Mouse (Mus musculus) hindbrain, embryonic 14.5 days (tissue): ENCODE data around the gene Tor3a. TPM values are rescaled to one million over a fixed set of nuclear protein-coding genes. Genes with fewer than 3 reads are reported as not detected.

ENCODE experiments used
- ATAC-seq: fragments of 200-750 bp; cut with Nextera tagmentation; 2 replicates; pipeline ENCODE4 v1.8.0; 2017; ENCODE audit warnings: moderate number of reproducible peaks, mild to moderate bottlenecking, moderate TSS enrichment, moderate library complexity; ENCODE audit not compliant: low FRiP score
- DNase-seq: peaks from one replicate; pipeline ENCODE4 v3.0.0-alpha.2; 2015; ENCODE audit warnings: low spot score
- H3K27ac ChIP-seq: fragments of 300-500 bp; sonication (generic); 2 replicates; pipeline ENCODE4 v1.5.1; 2014; ENCODE audit warnings: mild to moderate bottlenecking, moderate library complexity
- H3K27me3 ChIP-seq: fragments of 300-500 bp; sonication (generic); 2 replicates; pipeline ENCODE4 v1.6.1; 2014; ENCODE audit warnings: mild to moderate bottlenecking, low read length, mixed read lengths; ENCODE audit not compliant: control insufficient read depth, insufficient read depth
- H3K36me3 ChIP-seq: fragments of 300-500 bp; sonication (generic); replicated peaks from 2 replicates; pipeline ENCODE4 v1.6.1; 2014; ENCODE audit not compliant: control insufficient read depth, insufficient read depth
- H3K4me1 ChIP-seq: fragments of 300-500 bp; sonication (generic); replicated peaks from 2 replicates; pipeline ENCODE4 v1.6.1; 2014; ENCODE audit warnings: antibody characterized with exemption, low read length, mixed read lengths; ENCODE audit not compliant: control insufficient read depth, insufficient read depth
- H3K4me2 ChIP-seq: fragments of 300-500 bp; sonication (generic); replicated peaks from 2 replicates; pipeline ENCODE4 v1.6.1; 2014; ENCODE audit warnings: mild to moderate bottlenecking, moderate library complexity
- H3K4me3 ChIP-seq: fragments of 300-500 bp; sonication (generic); replicated peaks from 2 replicates; pipeline ENCODE4 v1.5.1; 2014; ENCODE audit warnings: mild to moderate bottlenecking, low read length
- H3K9ac ChIP-seq: fragments of 300-500 bp; sonication (generic); 2 replicates; pipeline ENCODE4 v1.6.1; 2014
- H3K9me3 ChIP-seq: fragments of 300-500 bp; sonication (generic); 2 replicates; pipeline ENCODE4 v1.6.1; 2016; ENCODE audit warnings: low read length; ENCODE audit not compliant: control insufficient read depth
- WGBS: fragments of 180-500 bp; shearing (Covaris S2); extraction: QIAGEN DNeasy Blood & Tissue Kit; methylation state at CpG from one replicate; pipeline ENCODE4 v1.1.7; 2014; 5-methylcytosine and 5-hydroxymethylcytosine counted together
- polyA plus RNA-seq: library from polyadenylated mRNA; unstranded; fragments of >200 nt; fragmentation: Nextera tagmentation; extraction: Ambion mirVana; gene quantifications from 2 replicates; pipeline ENCODE4 v1.2.1, GENCODE M21; 2014

The Tor3a gene
- polyA plus RNA-seq, 1 experiment from 2014 or later: 4.5 TPM

- Histone ChIP-seq H3K36me3 (peaks cover 22% of the 10 kb centered on the region), H3K9me3 (no peaks in the 10 kb centered on the region), H3K4me1 (no peaks in the 10 kb centered on the region; the same call in 1 of the 2 replicates), H3K4me3 (no peak overlapping the region), H3K27me3 (no peaks in the 10 kb centered on the region), H3K4me2 (no peak overlapping the region), H3K9ac (no peak overlapping the region), H3K27ac (no peak overlapping the region)
- no peak for ATAC-seq
- DNase-seq: no peak
- 91% methylated on average over 3 of the region's 3 CpGs for WGBS
Observed at GRCm38 (mm10) chr1:156708672-156709071, 34.5 kb upstream of the Tor3a start.

DNA sequence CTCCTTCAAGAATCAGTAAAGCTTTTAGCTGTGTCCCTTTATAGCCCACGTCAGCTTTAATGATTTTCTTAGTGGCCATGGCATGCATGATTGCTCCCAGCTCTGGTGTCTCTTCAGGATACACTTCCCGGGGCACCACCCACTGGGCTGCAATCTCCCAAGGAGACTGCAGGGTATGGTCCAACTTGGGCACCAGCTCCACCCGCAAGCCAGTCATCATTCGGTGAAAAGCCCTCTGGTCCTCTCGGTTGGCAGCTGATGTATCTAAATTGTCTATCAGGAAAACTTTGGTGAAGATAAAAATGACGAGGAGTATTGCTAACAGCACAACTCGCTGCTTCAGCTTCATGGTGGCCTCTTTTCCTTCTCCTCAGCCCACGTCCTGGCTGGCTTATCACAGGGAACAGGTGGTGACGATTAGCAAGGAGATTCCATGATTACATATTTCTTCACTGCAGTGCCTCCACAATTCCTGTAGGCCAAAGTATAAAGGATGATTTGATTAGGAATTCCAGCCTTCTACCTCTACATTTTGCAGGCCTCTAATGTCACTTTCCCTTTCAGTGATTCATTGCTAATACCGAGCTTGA lies 31.6 kb upstream of the Tor3a start:
- DNase-seq: no peak
- 89% methylated on average over 10 of the region's 10 CpGs for WGBS
- Histone ChIP-seq H3K4me2 (no peak overlapping the region), H3K27ac (no peak overlapping the region), H3K9me3 (no peaks in the 10 kb centered on the region), H3K36me3 (peaks cover 46% of the 10 kb centered on the region), H3K9ac (no peak overlapping the region), H3K27me3 (no peaks in the 10 kb centered on the region), H3K4me3 (no peak overlapping the region), H3K4me1 (no peaks in the 10 kb centered on the region; the same call in 1 of the 2 replicates)
- no peak for ATAC-seq

DNA sequence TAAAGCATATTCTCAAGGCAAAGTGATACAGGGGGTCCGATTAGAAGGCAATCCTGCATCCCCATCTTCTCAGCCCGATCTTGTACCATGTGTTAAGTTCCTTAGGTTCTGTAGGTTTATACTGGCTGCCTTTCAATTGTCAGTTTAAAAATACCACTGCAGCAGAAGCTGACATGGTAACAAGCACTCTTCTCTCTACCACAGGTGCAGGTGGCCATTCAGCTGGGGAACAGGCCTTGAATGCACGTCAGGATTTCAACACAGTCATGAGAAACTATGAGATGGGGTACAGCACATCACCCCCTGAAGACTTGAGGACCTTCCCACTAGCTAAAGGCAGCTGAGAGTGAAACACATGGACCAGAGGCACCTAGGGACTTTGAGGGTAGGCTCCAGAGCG lies 29.3 kb upstream of the Tor3a start:
- H3K36me3 ChIP-seq: peaks cover 67% of the 10 kb centered on the region
- WGBS: 88% methylated on average over 4 of the region's 4 CpGs
- H3K27me3 ChIP-seq: no peaks in the 10 kb centered on the region
- DNase-seq (no peak), ATAC-seq (no peak)
- H3K4me2 ChIP-seq: no peak overlapping the region
- H3K27ac ChIP-seq: no peak overlapping the region
- H3K4me3 ChIP-seq: no peak overlapping the region
- no peaks in the 10 kb centered on the region for H3K4me1 ChIP-seq
- no peaks in the 10 kb centered on the region for H3K9me3 ChIP-seq
- no peak overlapping the region for H3K9ac ChIP-seq

- no peaks in the 10 kb centered on the region for H3K27me3 ChIP-seq
- H3K9ac ChIP-seq: no peak overlapping the region
- H3K4me2 ChIP-seq: no peak overlapping the region
- H3K36me3 ChIP-seq: peaks cover 76% of the 10 kb centered on the region
- WGBS: 93% methylated on average over 7 of the region's 7 CpGs
- H3K4me3 ChIP-seq: no peak overlapping the region
- H3K9me3 ChIP-seq: no peaks in the 10 kb centered on the region
- H3K4me1 ChIP-seq: no peaks in the 10 kb centered on the region
- no peak overlapping the region for H3K27ac ChIP-seq
- DNase-seq: no peak
- no peak for ATAC-seq
Observed at GRCm38 (mm10) chr1:156702151-156702550, 28.0 kb upstream of the Tor3a start.

GRCm38 (mm10) chr1:156686025-156686661 lies 12.0 kb upstream of the Tor3a start:
- H3K4me1 ChIP-seq: no peaks in the 10 kb centered on the region
- no peaks in the 10 kb centered on the region for H3K9me3 ChIP-seq
- no peak overlapping the region for H3K27ac ChIP-seq
- ATAC-seq (no peak), DNase-seq (no peak)
- peaks cover 90% of the 10 kb centered on the region for H3K36me3 ChIP-seq
- H3K9ac ChIP-seq: no peak overlapping the region
- H3K4me2 ChIP-seq: no peak overlapping the region
- no peak overlapping the region for H3K4me3 ChIP-seq
- no peaks in the 10 kb centered on the region for H3K27me3 ChIP-seq
- WGBS: 66% methylated on average over 7 of the region's 7 CpGs

DNA sequence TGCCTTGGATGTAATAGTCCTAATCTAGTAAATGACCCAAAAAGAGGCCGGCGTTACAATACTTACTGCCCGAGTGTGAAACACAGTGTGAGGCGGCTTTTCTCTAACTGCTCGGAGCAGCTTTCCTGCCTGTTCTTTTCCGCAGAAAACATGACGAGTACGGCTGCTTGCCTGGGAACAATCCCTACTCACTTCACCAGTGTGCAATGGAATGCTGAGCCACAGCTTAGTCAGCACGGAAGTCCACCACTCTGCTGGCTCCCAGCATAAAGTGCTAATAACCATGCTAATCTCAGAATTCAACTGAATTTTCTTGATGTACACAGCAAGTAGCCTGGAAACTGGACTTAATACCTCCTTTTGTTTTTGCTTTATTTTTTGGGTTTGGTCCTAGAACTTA lies 5.4 kb upstream of the Tor3a start:
- peaks cover 6% of the 10 kb centered on the region; the same call in 1 of the 2 replicates for H3K27me3 ChIP-seq
- no peak overlapping the region for H3K4me3 ChIP-seq
- no peak overlapping the region for H3K27ac ChIP-seq
- H3K9me3 ChIP-seq: no peaks in the 10 kb centered on the region
- no peaks in the 10 kb centered on the region for H3K4me1 ChIP-seq
- no peak for ATAC-seq
- H3K36me3 ChIP-seq: peaks cover 45% of the 10 kb centered on the region
- no peak overlapping the region for H3K9ac ChIP-seq
- no peak overlapping the region for H3K4me2 ChIP-seq
- DNase-seq: no peak
- 75% methylated on average over 9 of the region's 9 CpGs for WGBS

- Histone ChIP-seq H3K4me2 (no peak overlapping the region), H3K4me3 (no peak overlapping the region), H3K9ac (no peak overlapping the region), H3K4me1 (peaks cover 11% of the 10 kb centered on the region; the same call in 1 of the 2 replicates), H3K36me3 (peaks cover 28% of the 10 kb centered on the region), H3K27ac (no peak overlapping the region), H3K9me3 (no peaks in the 10 kb centered on the region), H3K27me3 (peaks cover 11% of the 10 kb centered on the region; the same call in 1 of the 2 replicates)
- WGBS: 77% methylated on average over 3 of the region's 3 CpGs
- ATAC-seq: no peak
- no peak for DNase-seq
Observed at GRCm38 (mm10) chr1:156677230-156677629, 3.1 kb upstream of the Tor3a start.

DNA sequence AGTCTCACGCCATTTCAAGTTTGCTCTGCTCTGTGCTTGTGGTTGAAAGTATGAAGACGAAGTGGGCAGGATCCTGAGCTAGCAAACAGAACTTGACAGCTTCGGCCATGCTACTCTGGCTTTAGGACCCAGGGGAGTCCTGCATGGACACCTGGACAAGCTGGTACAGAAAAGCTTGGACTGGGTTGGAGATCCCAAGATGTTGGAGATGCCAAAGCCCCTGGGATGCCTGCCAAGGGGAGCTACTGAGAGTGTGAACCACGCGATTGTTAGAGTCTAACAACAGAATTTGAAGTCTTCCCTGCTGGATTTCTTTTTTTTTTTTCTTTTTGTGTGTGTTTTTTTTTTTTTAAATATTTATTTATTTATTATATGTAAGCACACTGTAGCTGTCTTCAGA lies 2.4 kb upstream of the Tor3a start:
- H3K27ac ChIP-seq: no peak overlapping the region
- peaks cover 11% of the 10 kb centered on the region; the same call in 1 of the 2 replicates for H3K4me1 ChIP-seq
- no peak overlapping the region for H3K9ac ChIP-seq
- H3K9me3 ChIP-seq: no peaks in the 10 kb centered on the region
- ATAC-seq (no peak), DNase-seq (no peak)
- peaks cover 23% of the 10 kb centered on the region for H3K36me3 ChIP-seq
- H3K4me2 ChIP-seq: no peak overlapping the region
- WGBS: 79% methylated on average over 5 of the region's 5 CpGs
- H3K4me3 ChIP-seq: no peak overlapping the region
- peaks cover 11% of the 10 kb centered on the region; the same call in 1 of the 2 replicates for H3K27me3 ChIP-seq

GRCm38 (mm10) chr1:156676171-156676570 lies 2.0 kb upstream of the Tor3a start:
- 38% methylated on average over 12 of the region's 12 CpGs for WGBS
- ATAC-seq (no peak), DNase-seq (peak; percentile 73)
- H3K9ac ChIP-seq: no peak overlapping the region
- no peak overlapping the region for H3K4me3 ChIP-seq
- peaks cover 11% of the 10 kb centered on the region; the same call in 1 of the 2 replicates for H3K27me3 ChIP-seq
- no peak overlapping the region for H3K27ac ChIP-seq
- H3K4me2 ChIP-seq: no peak overlapping the region
- H3K9me3 ChIP-seq: no peaks in the 10 kb centered on the region
- peaks cover 11% of the 10 kb centered on the region; the same call in 1 of the 2 replicates for H3K4me1 ChIP-seq
- H3K36me3 ChIP-seq: peaks cover 19% of the 10 kb centered on the region
